Mouse (Mus musculus) mouse embryonic stem cell (cell line): ENCODE measurements around the gene Tmem186.

ENCODE experiments used
- in situ Hi-C, 2 experiments: fragments of 300-500 bp; cut with MboI; formaldehyde crosslinking; loops; 1 replicate in 1 of 2; 3 replicates in 1 of 2; pipeline ENCODE4 v1.14.3; 2019 to 2020; ENCODE audit warnings: low sequenced_read_pairs in 2 of 2, low pct_unique_long_range_greater_than_20kb in 1 of 2, mixed read lengths in 1 of 2; ENCODE audit not compliant: unreplicated experiment in 1 of 2

Gene Tmem186

DNA sequence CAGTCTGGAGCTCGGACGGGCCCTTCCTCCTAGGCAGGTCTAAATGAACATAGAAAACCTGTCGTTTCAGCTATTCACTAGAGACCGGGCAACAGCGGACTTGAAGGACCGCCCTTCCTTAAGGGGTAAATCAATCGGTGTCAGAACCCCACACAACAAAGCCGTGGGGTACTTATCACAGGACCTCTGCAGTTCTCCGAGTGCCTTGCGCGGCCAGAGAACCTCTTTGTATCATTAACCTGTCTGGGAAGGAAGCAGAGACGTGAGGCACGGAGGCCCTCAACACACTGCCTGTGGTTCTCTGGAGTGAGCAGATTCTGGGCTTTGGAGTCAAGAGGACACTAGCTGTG, 670 bp downstream of the Tmem186 start:
- in situ Hi-C loops, result no loop called here

DNA sequence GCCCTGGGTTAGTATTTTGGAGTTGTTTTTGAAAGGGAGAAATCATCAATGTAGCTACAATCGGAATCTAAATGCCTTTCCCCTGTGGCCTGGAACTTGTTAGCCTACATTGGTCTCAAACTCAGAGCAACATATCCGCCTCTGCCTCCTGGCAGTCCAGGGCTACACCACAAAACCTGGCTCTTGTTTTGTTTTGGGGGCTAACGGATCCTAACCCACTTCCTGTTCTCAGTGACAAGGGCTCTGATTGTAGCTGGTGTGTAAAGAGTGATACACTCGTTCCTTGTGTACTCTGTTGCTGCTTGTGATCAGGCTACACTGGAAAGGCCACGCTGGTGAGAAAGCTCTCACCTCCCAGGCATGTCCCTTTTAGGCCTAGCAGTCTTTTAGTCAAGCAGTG, 6.1 kb downstream of the Tmem186 start:
- in situ Hi-C loops, result no loop called here

DNA sequence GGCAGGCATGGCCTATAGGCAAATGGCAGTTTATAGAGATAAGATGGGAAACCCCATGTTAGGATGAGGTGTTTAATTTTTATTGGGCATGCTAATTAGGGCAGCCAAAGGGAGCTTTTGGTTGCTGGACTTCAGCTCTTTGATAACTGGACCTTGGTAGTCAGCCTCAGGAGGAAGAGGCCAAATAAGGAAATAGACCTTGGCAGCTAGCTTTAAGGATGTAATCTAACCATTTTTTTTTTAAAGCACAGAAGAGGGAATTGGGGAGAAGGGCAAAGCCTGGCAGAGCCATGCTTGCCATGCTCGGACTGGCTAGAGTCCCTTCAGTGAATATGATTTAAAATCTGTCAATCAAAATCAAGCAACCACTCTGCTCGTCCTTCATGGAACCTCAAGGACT, 7.1 kb downstream of the Tmem186 start:
- in situ Hi-C loops, result no loop called here

DNA sequence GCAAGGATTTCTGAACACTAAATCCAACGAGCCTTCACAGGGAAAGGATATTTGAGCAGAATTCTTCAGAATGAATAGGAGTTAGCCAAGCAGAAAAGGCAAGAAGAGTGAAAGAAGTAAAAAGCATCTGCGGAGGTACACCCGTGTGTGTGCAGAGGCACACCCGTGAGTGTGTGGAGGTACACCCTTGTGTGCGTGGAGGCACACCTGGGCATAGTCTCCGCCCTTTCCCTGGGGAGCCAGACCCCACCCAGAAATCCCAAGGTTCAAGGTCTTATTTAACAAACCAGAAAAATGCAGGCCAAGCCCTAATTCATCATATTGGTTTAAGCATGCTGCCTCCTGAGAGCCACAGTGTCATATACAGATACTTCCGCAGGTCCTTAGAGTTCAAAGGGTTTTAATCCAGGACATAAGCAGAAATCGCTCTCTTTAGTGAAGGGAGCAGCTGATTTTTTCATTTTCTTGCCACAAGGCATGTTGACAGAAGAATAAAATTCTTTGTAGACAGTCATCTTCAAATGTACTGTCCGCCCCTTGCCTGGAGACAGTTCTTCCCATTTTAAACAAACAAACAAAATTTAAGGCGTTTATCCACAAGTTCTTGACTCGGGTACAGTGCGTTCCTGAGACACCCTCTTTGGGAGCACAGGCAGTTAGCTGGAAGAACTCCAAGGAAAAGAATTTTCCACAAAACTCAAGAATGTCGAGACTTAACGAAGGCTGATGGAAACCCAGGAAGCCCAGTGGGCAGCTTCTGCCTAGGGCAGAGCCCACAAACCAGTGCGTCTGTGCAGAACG, 17.0 kb downstream of the Tmem186 start:
- in situ Hi-C loops, result no loop called here

DNA sequence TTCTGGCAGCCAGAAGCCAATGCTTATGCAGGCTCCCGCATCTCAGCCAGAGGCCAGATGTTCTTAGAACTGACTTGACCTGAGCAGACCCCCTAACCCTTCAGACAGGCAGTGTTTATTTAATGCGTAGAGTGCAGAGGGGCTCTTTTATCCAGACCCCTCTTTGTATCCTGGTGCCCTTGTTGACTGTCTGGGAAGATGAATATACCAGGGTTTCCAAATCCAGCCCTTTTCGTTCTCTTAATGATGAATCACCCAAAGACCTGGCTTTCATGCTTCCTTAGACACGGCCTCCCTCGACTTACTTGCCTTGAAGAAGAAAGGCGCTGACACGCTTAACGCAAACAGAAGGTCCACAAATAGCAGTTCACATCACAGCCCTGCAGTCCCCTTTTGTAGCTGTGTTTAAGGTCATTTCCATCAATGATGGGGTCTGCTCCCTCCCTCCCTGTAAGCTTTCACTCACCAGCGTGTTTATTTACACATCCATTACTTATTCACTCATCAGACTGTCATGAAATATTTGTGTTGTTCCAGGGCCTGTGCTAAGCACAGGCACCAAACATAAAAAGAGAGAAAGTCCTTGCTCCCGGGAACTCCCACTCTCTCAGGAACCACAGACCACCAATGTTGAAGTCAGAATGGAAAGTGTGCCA, 17.7 kb downstream of the Tmem186 start:
- in situ Hi-C loops, result no loop called here

DNA sequence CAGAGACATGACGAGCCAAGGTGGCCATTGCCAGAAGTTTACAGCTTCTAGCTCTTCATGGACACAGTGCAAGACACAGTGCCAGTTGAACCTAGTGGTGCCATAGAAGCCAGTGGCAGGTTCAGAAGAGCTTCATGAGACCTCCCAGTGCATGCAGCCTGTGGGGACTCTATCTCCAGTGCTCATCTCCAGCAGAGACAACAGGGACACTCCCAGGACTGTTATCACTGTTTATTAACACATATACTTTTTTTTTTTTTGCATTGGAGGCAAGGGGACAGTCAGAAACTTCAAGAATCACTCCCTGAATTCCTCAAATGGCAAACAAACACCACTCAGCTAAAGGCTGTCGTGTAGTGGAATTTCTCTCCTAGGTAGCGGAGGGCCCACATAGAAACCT, 24.1 kb downstream of the Tmem186 start:
- in situ Hi-C loops, result no loop called here

DNA sequence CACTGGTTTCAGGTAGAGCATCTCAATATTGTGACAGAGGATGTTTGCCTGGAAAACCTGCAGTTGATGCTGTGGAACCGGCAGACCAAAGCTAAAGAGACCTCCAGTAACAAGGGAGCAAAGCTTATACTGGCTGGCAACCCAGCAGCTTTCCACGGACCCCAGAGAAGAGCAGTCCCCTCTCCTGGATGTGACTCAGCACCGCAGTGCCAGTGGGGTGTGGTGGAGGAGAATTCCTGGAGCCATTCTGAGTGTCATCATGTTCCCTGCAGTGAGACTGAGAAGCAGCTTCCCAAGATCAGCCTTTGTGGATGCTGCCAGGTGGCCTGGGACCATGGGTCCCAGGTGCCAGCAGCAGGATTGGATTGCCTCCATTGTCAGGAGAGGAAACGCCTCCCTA, 24.5 kb downstream of the Tmem186 start:
- in situ Hi-C loops, result no loop called here

DNA sequence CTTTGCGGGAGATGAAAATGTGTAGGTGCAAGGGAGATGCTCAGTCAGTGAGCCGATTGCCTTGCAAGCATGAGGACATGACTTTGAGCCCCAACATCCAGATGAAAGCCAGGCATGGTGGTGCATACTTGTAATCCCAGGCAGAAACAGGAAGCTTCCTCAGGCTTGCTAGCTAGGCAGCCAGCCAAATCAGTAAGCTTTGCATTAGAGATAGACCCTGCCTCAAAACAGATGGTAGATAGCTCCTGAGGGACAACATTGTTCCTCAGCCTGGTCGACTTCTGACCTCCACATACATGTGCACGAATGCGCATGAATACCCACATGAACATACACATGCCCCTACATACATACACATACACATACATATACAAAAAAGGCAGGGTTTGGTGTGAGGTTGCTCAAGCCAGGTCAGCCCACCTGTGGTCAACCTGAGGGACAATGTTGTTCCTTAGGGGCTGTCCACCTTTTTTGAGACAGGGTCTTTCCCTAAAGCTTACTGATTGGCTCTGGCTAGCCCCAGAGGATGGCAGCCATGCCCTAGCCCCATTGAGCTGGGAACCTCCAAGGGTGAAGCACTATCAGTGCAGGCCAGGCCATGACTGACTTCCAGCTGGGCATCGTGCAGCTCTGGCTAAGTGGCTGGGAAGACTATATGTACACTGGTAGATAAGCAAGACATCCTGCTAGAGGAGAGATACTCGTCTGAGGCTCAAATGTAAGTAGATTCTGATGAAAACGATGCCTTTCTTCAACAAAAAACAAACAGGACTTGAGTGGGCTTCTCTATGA, 25.1 kb downstream of the Tmem186 start:
- in situ Hi-C loops, result no loop called here

DNA sequence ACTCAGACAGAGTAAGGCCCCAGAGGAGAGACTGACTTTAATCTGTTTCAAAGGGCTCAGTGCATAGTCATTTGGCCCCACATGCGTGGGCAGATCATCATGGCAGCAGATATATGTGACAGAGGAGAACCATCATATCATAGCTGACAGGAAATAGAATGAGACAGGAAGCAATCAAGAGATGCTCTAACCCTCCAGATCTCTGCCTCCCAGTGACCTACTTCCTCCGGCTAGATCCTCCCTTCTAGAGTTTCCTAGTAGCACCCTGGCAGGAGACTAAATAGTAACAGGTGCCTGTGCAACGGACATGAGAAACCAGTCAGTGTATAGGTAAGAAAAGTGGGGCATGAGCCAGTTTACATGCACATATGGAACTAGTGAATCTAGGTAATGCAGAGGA, 27.1 kb downstream of the Tmem186 start:
- in situ Hi-C loops, result no loop called here

DNA sequence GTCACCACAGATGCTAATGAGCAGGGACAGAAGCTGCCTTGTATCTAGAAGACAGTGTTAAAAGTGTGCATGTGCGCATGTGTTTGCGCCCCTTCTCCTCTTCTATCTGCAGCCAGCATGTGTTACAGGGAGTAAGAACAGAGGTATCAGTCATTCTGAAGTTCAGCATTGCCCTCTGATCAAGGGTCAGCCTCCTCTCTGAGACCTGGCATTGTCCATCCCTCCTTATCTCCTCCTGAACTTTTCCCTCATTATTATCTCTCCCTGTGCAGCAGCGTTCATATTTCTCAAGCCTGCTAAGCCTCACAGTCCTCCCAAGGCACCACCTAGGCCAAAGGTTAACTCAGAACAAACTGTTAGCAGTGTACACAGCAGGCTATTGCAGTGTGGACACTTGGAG, 33.7 kb downstream of the Tmem186 start:
- in situ Hi-C loops, result no loop called here

DNA sequence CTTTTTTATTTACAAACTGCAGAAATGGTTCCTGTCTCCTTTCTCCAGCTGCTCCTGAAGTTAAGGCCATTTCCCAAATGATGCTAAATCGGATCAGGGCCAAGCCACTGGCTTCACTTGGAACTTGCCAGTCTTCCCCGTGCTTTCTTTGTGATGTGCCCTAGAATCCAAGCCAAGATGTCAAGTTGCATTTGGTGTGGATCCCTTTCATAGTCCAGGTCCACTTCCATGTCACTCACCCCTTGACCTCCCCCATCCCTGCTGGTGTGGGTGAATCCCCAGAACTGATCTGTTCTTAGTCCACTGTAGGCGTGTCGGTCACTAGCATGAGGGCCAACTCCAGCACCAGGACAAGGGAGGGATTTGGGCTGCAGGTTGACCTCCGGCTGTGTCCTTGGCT, 40.0 kb downstream of the Tmem186 start:
- in situ Hi-C loops, result no loop called here

DNA sequence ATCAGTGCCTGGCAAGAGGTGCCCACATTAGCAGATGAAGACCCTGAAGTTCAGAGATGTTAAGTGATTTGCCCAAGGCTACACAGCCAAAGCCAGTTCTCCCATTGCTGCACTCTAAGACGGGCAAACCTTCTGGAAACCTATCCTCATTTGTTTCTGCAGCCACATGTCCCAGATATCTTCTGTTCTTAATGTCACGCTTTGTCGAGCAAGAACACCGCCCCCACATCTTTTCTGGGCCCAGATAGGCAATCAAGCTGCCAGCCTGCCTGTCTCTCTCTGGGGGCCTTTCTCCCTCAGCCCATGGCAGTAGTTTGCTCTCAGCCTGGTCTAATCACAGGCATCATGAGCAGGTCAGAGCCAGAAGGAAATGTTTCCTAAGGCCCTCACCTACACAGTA, 41.2 kb downstream of the Tmem186 start:
- in situ Hi-C loops, result no loop called here

DNA sequence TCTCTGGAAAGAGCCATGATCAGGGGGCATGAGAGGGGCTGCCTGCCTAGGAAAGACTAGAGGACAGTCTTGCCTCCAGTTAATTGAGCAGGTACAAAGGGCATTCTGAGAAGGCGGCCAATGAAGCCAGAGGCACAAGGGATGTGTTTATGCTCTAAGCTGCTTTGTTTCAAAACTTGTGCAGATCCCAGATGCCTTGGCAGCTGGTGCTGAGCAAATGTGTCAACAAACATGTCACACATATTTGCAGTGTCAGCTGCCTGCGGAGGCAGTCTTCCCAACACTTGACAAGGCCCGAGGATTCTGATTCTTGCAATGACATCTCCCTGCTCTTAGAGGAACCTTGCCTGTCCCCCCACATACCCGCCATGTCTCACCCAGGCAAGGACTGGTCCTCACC, 42.1 kb downstream of the Tmem186 start:
- in situ Hi-C loops, result no loop called here

DNA sequence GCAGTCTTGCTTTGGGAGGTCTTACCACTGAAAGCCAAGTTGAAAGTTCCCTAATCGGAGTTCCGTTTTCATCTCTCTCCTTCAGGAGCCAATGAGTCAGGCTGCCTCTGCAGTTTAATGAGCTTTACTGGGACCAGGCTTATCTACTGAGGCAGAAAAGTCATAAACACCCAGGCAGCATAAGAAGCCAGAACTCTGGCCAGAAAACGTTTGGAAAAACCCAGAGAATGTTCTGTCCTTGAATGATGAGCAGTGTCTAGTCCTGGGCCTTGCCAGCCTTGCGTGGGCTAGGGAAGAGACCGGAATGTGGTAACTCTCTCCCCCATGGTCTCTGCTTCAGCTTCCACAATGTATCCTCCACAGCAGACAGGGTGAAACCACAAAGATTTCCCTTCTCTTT, 52.5 kb downstream of the Tmem186 start:
- in situ Hi-C loops, result no loop called here

DNA sequence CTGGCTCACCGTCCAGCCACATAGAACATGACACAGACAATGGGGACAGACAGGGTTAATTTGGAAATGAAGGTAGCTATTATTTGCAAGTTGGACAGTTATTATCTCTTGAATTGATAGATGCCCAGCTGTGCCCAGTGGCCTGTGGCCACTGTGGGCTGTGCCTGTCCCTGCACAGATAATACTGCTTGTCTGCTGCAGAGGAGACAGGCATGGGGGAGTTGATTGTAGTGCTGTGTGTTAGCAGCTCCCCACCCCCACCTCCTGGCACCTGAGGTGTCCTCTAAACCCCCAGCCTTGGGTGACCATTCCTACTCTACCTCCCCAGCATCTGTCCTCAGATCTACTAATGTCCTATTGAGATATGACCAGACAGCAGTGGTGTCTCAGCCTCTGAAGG, 53.3 kb downstream of the Tmem186 start:
- in situ Hi-C loops, result no loop called here
